18 mouse cellular contexts compared by ENCODE assay signal in the genomic region with DNA sequence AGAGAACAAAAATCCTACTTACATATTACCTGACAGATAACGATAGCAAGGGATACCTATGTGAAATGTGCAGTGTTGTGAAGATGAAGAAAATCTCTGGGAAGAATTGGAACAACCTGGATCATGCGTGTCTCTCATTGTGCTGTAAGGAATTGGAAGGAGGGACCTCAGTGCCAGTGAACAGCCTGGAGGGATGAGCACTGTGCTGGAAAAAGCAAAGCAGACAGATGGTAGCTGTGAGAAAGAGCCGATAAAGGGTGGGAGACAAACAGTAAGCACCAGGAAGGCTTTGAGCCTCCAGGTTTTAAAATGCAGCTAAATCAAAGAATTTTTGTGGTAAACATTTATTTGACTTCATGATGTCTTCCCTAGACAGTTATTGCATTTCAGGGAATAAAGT.
DNase-seq lines count a peak whose midpoint lies in the region; ATAC-seq and TF ChIP-seq lines count a peak whose summit lies in the region.
"Had no signal": no experiment of that assay in that cellular context is flagged by ENCODE, and none has a peak within 500 bp of the region (broad histone marks: within the 10 kb centered on the region; RNA-seq: fewer than 3 reads in every experiment).

No protein-coding gene starts in this region.

- DNase-seq in cerebellum, adult 2 months, result no peak
- DNase-seq in brain, adult 2 months (ENCODE audit: low read depth, low spot score), result peak; percentile 80
- DNase-seq in left cerebral cortex, adult 11 months (ENCODE audit: low spot score), result peak; percentile 13
- no peak for DNase-seq in spleen, postnatal 10 days (ENCODE audit: low spot score in 2 of 2)
- no peak for DNase-seq in heart, postnatal 4 days
- DNase-seq: adrenal gland, postnatal 36 days; cerebellum, adult 11 months; embryo, embryonic 11 days; gastrocnemius, adult 2 months; heart, adult 18-20 months; kidney, adult 8-10 months had no signal

- no peaks in the 10 kb centered on the region for H3K4me1 ChIP-seq in cerebellum, adult 2 months (ENCODE audit: control insufficient read depth, insufficient read depth, low read length)
- no peaks in the 10 kb centered on the region for H3K4me1 ChIP-seq in hindbrain, embryonic 15.5 days (replicated peaks)
- H3K4me1 ChIP-seq in hindbrain, embryonic 13.5 days (replicated peaks), result no peaks in the 10 kb centered on the region
- H3K4me1 ChIP-seq: limb, embryonic 12.5 days; neural tube, embryonic 12.5 days had no signal

- no peaks in the 10 kb centered on the region for H3K9me3 ChIP-seq in hindbrain, embryonic 15.5 days
- H3K9me3 ChIP-seq in hindbrain, embryonic 13.5 days, result no peaks in the 10 kb centered on the region
- H3K9me3 ChIP-seq: limb, embryonic 12.5 days; neural tube, embryonic 12.5 days had no signal

- H3K27me3 ChIP-seq in cerebellum, adult 2 months (ENCODE audit: control insufficient read depth, insufficient read depth, low read length), result no peaks in the 10 kb centered on the region
- no peaks in the 10 kb centered on the region for H3K27me3 ChIP-seq in hindbrain, embryonic 15.5 days
- no peaks in the 10 kb centered on the region for H3K27me3 ChIP-seq in hindbrain, embryonic 13.5 days
- H3K27me3 ChIP-seq: limb, embryonic 12.5 days; neural tube, embryonic 12.5 days had no signal

- H3K9ac ChIP-seq in hindbrain, embryonic 15.5 days, result no peak overlapping the region
- H3K9ac ChIP-seq in hindbrain, embryonic 13.5 days, result no peak overlapping the region
- H3K9ac ChIP-seq: limb, embryonic 12.5 days; liver, embryonic 14.5 days; neural tube, embryonic 12.5 days had no signal

- no peak overlapping the region for H3K4me3 ChIP-seq in cerebellum, adult 2 months (replicated peaks; ENCODE audit: insufficient read depth, low read depth, low read length)
- H3K4me3 ChIP-seq in hindbrain, embryonic 15.5 days, result no peak overlapping the region
- no peak overlapping the region for H3K4me3 ChIP-seq in hindbrain, embryonic 13.5 days
- H3K4me3 ChIP-seq: gastrocnemius, adult 2 months; limb, embryonic 12.5 days; neural tube, embryonic 12.5 days had no signal

- no peaks in the 10 kb centered on the region for H3K36me3 ChIP-seq in hindbrain, embryonic 15.5 days
- H3K36me3 ChIP-seq in hindbrain, embryonic 13.5 days, result no peaks in the 10 kb centered on the region
- H3K36me3 ChIP-seq: limb, embryonic 12.5 days; neural tube, embryonic 12.5 days had no signal

- no peak for TF ChIP-seq CTCF in cerebellum, adult 2 months (IDR thresholded peaks at IDR 0.05; ENCODE audit: borderline replicate concordance, insufficient read depth, low read depth, low read length)

- ATAC-seq in cerebellum, adult (ENCODE audit: insufficient number of reproducible peaks, low FRiP score, low TSS enrichment), result peak; percentile 88
- ATAC-seq in hindbrain, embryonic 15.5 days (ENCODE audit: low FRiP score, low read depth), result peak; percentile 56; the same call in 1 of the 2 replicates
- no peak for ATAC-seq in hindbrain, embryonic 13.5 days (ENCODE audit: low FRiP score)
- ATAC-seq: lung, postnatal 0 days had no signal

- whole genome bisulfite sequencing in cerebellum, adult 2 months, result 16% methylated on average over 3 of the region's 3 CpGs
- WGBS in hindbrain, embryonic 15.5 days, result 72% methylated on average over 3 of the region's 3 CpGs
- WGBS in hindbrain, embryonic 13.5 days, result 77% methylated on average over 3 of the region's 3 CpGs

- no peak for TF ChIP-seq POLR2A in cerebellum, adult 2 months (IDR thresholded peaks at IDR 0.05; ENCODE audit: borderline replicate concordance, insufficient read depth, low read length)

- no peak overlapping the region for H3K4me2 ChIP-seq in hindbrain, embryonic 15.5 days
- H3K4me2 ChIP-seq in hindbrain, embryonic 13.5 days, result no peak overlapping the region
- H3K4me2 ChIP-seq: limb, embryonic 12.5 days; neural tube, embryonic 12.5 days had no signal

- H3K27ac ChIP-seq in cerebellum, adult 2 months (ENCODE audit: insufficient read depth, low read length), result no peak overlapping the region
- H3K27ac ChIP-seq in hindbrain, embryonic 15.5 days (replicated peaks), result no peak overlapping the region
- H3K27ac ChIP-seq in hindbrain, embryonic 13.5 days, result no peak overlapping the region
- H3K27ac ChIP-seq: gastrocnemius, adult 2 months; limb, embryonic 12.5 days; liver, embryonic 14.5 days; neural tube, embryonic 12.5 days had no signal

Comparison
In these comparisons a context has a peak if more than half of its experiments do, and no peak if none do; other contexts are left out.
1. DNase-seq: peak in brain, adult 2 months (single experiment) and left cerebral cortex, adult 11 months (single experiment); none in cerebellum, adult 2 months (0 of 2), spleen, postnatal 10 days (0 of 2) and heart, postnatal 4 days (single experiment).